Mouse (Mus musculus) limb, embryonic 14.5 days (tissue): ENCODE measurements around the gene Rai14. TPM values are rescaled to one million over a fixed set of nuclear protein-coding genes. Genes with fewer than 3 reads are reported as not detected.

ENCODE experiments used
- ATAC-seq: fragments of 200-750 bp; cut with Nextera tagmentation; 2 replicates; pipeline ENCODE4 v1.8.0; 2017; ENCODE audit warnings: low read depth, moderate number of reproducible peaks, moderate TSS enrichment; ENCODE audit not compliant: low FRiP score
- DNase-seq: peaks from one replicate; pipeline ENCODE4 v3.0.0-alpha.2; 2015; ENCODE audit warnings: low spot score
- H3K27ac ChIP-seq: fragments of 300-500 bp; sonication (generic); replicated peaks from 2 replicates; pipeline ENCODE4 v1.5.1; 2014; ENCODE audit warnings: low read depth, mild to moderate bottlenecking, low read length, moderate library complexity, mixed read lengths
- H3K27me3 ChIP-seq: fragments of 300-500 bp; sonication (generic); 2 replicates; pipeline ENCODE4 v1.6.1; 2014; ENCODE audit warnings: low read length, mixed read lengths; ENCODE audit not compliant: control insufficient read depth, insufficient read depth
- H3K36me3 ChIP-seq: fragments of 300-500 bp; sonication (generic); 2 replicates; pipeline ENCODE4 v1.6.1; 2014; ENCODE audit warnings: mild to moderate bottlenecking, low read length, moderate library complexity, mixed read lengths; ENCODE audit not compliant: control insufficient read depth, insufficient read depth
- H3K4me1 ChIP-seq: fragments of 300-500 bp; sonication (generic); 2 replicates; pipeline ENCODE4 v1.6.1; 2014; ENCODE audit warnings: antibody characterized with exemption, low read length, mixed read lengths; ENCODE audit not compliant: control insufficient read depth, insufficient read depth
- H3K4me2 ChIP-seq: fragments of 300-500 bp; sonication (generic); replicated peaks from 2 replicates; pipeline ENCODE4 v1.6.1; 2014; ENCODE audit warnings: low read depth, mild to moderate bottlenecking, low read length, moderate library complexity; ENCODE audit not compliant: severe bottlenecking
- H3K4me3 ChIP-seq: fragments of 300-500 bp; sonication (generic); replicated peaks from 2 replicates; pipeline ENCODE4 v1.5.1; 2014; ENCODE audit warnings: low read length
- H3K9ac ChIP-seq: fragments of 300-500 bp; sonication (generic); 2 replicates; pipeline ENCODE4 v1.6.1; 2014; ENCODE audit warnings: mild to moderate bottlenecking, low read depth, low read length, moderate library complexity; ENCODE audit not compliant: severe bottlenecking
- H3K9me3 ChIP-seq: fragments of 300-500 bp; sonication (generic); 2 replicates; pipeline ENCODE4 v1.6.1; 2016; ENCODE audit warnings: low read length; ENCODE audit not compliant: control insufficient read depth
- POLR2A ChIP-seq: fragments of 200-500 bp; IDR thresholded peaks from 2 replicates; pipeline ENCODE4 v1.8.0; 2012; ENCODE audit warnings: inconsistent platforms, mild to moderate bottlenecking, moderate library complexity, borderline replicate concordance; ENCODE audit not compliant: insufficient read depth, insufficient read length; ENCODE audit errors: extremely low read depth
- WGBS: fragments of 180-500 bp; shearing (Covaris S2); extraction: QIAGEN DNeasy Blood & Tissue Kit; methylation state at CpG from one replicate; pipeline ENCODE4 v1.1.7; 2014; 5-methylcytosine and 5-hydroxymethylcytosine counted together
- polyA plus RNA-seq, 2 experiments: library from polyadenylated mRNA; depleted of rRNA in 1 of 2; stranded (reverse) in 1 of 2; unstranded in 1 of 2; fragments of >200 nt; fragmentation: Nextera tagmentation in 1 of 2; extraction: Ambion mirVana in 1 of 2; gene quantifications; 2 replicates each; pipeline versions ENCODE4 v1.2.1 to v1.2.3; 2012 to 2014

Gene Rai14
- polyA plus RNA-seq, 2 experiments: 44.6 to 57.2 TPM

- Histone ChIP-seq H3K4me1 (peaks cover 8% of the 10 kb centered on the region), H3K9ac (no peak overlapping the region), H3K4me3 (no peak overlapping the region), H3K27ac (no peak overlapping the region), H3K4me2 (no peak overlapping the region), H3K9me3 (no peaks in the 10 kb centered on the region), H3K27me3 (no peaks in the 10 kb centered on the region), H3K36me3 (no peaks in the 10 kb centered on the region)
- WGBS: 77% methylated on average over 6 of the region's 6 CpGs
- TF ChIP-seq POLR2A: no peak
- ATAC-seq (no peak), DNase-seq (no peak)
Observed at GRCm38 (mm10) chr15:10742441-10742840, 28.0 kb upstream of the Rai14 start.

- Histone ChIP-seq H3K9me3 (no peaks in the 10 kb centered on the region), H3K4me3 (no peak overlapping the region), H3K27me3 (no peaks in the 10 kb centered on the region), H3K4me2 (no peak overlapping the region), H3K4me1 (peaks cover 6% of the 10 kb centered on the region), H3K9ac (no peak overlapping the region), H3K36me3 (no peaks in the 10 kb centered on the region), H3K27ac (peak overlapping the region; percentile 14; the same call in 1 of the 2 replicates)
- ATAC-seq (no peak), DNase-seq (no peak)
- TF ChIP-seq POLR2A: no peak
- 19% methylated on average over 1 of the region's 1 CpGs for WGBS
Observed at GRCm38 (mm10) chr15:10739279-10739678, 24.9 kb upstream of the Rai14 start.

- Histone ChIP-seq H3K27ac (peak overlapping the region; percentile 14), H3K9ac (no peak overlapping the region), H3K4me1 (peaks cover 6% of the 10 kb centered on the region), H3K4me2 (no peak overlapping the region), H3K27me3 (no peaks in the 10 kb centered on the region), H3K9me3 (no peaks in the 10 kb centered on the region), H3K36me3 (no peaks in the 10 kb centered on the region), H3K4me3 (no peak overlapping the region)
- no peak for TF ChIP-seq POLR2A
- ATAC-seq: no peak
- 74% methylated on average over 6 of the region's 6 CpGs for WGBS
- DNase-seq: no peak
Observed at GRCm38 (mm10) chr15:10738354-10739142, 24.1 kb upstream of the Rai14 start.

GRCm38 (mm10) chr15:10735948-10736347, 21.5 kb upstream of the Rai14 start:
- ATAC-seq (no peak), DNase-seq (no peak)
- Histone ChIP-seq H3K27ac (no peak overlapping the region), H3K4me3 (no peak overlapping the region), H3K9ac (no peak overlapping the region), H3K4me1 (peaks cover 6% of the 10 kb centered on the region), H3K36me3 (no peaks in the 10 kb centered on the region), H3K27me3 (no peaks in the 10 kb centered on the region), H3K9me3 (no peaks in the 10 kb centered on the region), H3K4me2 (no peak overlapping the region)
- 44% methylated on average over 4 of the region's 4 CpGs for WGBS
- no peak for TF ChIP-seq POLR2A

- ATAC-seq: no peak
- H3K27ac ChIP-seq: no peak overlapping the region
- WGBS: 77% methylated on average over 8 of the region's 8 CpGs
Observed at GRCm38 (mm10) chr15:10735216-10735615, 20.8 kb upstream of the Rai14 start.

More at GRCm38 (mm10) chr15:10735216-10735615, 20.8 kb upstream of the Rai14 start:
- Histone ChIP-seq H3K9me3 (no peaks in the 10 kb centered on the region), H3K4me2 (no peak overlapping the region), H3K4me3 (no peak overlapping the region), H3K27me3 (no peaks in the 10 kb centered on the region), H3K4me1 (peaks cover 6% of the 10 kb centered on the region), H3K9ac (no peak overlapping the region), H3K36me3 (no peaks in the 10 kb centered on the region)
- no peak for TF ChIP-seq POLR2A
- no peak for DNase-seq
